Mouse (Mus musculus) liver, embryonic 14.5 days (tissue): Measurements from ENCODE around the gene Fam227a.

Experiments
- CTCF ChIP-seq: IDR thresholded peaks from 2 replicates; pipeline ENCODE4 v1.5.1; 2016; ENCODE audit warnings: antibody characterized with exemption, low read depth, control low read depth
- EP300 ChIP-seq: IDR thresholded peaks from 2 replicates; pipeline ENCODE4 v1.6.1; 2016; ENCODE audit warnings: antibody characterized with exemption, low read depth

GRCm38 (mm10) chr15:79658531-79659375 lies at the start of gene Fam227a, which contains the start of gene Cby1:
- TF ChIP-seq CTCF = no peak
- no peak for TF ChIP-seq EP300
